Mouse (Mus musculus): ENCODE results near the gene Actn2.

Actn2 gene

DNA sequence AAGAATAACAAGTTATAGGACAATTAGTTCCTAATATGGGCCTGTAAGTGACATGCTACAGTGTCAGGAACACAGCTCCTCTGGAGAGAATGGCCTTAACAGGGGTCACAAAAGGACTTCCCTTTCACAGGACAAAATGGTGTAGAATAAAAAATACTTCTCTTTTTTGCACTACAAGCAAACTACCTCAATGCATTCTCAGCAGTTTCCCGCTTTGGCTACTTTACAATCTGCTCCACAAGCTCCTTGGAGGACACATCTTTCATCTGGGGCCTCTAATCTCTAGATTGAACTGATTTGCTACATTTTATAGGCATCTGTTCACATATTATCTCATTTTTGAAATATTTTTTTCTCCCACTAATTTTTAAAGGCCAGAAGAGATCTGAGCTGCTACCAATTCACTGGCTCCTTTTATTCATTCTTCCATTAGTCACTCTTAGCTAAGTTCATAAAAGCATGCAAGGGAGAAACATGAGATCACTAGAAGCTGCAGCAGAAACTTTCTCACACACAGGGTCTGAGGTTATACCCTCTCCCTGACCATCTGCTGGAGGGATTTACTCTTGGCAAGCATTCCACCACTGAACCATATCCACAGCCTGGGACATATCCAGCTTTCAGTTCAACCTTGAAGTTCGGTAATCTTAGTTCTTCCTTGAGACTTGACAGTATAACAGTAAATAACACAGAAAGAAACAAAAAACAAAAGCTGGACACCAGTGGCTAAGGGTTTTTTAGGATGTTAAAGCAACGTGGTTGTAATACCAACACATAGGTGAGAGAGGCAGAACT lies 84.5 kb downstream of the Actn2 start:
- DNase-seq = no peak

DNA sequence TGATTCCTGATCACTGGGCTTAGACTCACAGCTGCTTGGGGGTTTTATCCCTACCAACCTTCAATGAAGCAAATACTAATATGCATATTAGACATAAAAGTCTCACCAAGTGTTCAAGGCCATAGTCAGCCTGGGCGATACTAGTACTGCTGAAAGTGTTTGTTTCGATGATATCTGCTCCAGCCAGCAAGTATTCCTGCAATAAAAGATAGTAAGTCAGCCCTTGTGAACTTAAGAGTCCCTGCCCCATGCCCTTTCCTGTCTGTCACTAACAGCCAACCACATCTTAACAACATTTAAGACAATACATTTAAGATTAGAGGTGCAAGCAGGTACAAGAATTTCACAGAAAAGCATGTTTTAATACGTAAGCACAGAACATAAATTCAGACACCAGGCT lies 90.1 kb downstream of the Actn2 start:
- no peak for DNase-seq

DNA sequence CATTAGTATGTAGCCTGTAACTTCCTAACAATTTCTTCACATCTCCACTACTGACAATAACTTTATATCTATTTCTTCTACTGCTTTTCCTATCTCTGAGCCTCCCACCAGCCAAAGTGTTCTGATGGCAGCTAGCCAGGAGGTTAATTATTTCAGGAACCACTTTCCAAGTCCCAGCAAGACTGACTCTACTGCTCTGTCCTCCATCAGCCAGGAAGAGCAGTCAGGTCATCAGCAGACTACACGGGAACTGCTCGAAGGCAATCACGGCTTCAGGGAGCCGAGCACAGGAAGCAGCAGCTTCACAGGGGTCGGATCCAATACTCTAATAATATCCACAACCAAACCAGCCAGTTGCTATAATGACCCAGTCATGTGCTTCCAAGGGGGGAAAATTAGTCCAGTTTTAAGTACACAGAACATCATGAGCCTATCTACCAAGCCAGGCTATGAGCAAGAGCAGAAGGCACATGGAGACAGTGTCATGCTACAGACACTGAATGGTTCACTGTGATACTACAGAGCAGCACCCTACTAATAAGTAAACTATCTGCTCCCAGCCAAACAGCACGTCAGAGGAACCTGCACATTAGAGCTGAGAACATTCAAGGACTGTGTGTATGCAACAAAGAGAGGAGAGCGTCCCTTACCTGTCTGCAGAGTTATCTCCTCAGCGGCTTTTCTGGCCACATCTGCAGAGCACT lies 91.2 kb downstream of the Actn2 start:
- no peak for DNase-seq

DNA sequence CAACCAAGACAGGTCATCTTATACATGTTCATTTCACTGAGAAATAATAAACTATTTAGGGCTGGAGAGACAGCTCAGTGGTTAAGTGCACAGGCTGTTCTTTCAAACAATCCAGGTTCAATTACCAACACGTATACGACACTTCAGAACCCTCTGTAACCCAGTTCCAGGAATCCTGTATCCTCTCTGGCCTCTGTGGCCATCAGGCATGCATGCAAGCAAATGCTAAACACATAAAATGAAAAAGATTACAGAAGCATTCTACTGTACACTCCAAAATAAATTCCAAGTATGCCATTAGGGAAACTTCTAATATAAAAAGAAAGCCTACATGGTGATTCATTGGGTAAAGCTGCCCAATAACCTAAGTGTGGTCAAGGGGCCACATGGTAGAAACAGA lies 94.6 kb downstream of the Actn2 start:
- DNase-seq = no peak

DNA sequence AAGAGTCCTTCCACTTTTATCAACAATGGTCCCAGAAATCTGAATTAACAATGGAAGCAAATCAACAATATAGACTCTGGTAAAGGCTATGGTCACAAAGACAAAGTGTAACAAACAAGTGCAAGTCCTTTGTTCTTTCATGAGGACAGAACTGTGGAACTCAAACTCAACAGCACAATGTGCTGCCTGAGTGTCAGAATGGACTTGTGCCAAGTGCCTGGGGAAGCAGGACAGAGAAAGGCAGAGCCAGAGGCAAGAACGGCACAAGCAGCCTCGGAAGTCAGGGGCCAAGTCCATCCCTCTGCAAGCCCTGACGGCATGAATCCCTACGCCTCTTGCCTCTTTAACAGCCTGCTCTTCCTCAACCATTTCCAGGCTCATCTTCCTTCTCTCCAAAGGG lies 96.6 kb downstream of the Actn2 start:
- DNase-seq = no peak

DNA sequence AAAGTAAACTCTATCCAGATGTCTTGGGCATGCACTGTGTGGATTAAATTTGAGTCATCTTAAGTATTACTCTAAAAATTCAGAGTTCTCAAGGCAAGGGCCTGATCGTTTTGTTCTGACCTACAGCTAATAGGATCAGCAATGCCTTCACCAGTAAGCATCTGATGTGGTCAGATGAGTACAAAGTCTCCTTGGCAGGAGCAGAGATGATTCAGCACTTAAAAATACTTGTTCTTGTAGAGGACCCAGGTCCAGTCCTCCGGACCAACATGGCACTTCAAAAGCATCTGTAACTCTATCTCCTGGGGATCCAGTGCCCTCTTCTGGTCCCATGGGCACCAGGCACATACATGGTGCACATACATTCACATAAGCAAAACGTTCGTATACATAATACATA lies 108.4 kb downstream of the Actn2 start:
- no peak for DNase-seq

DNA sequence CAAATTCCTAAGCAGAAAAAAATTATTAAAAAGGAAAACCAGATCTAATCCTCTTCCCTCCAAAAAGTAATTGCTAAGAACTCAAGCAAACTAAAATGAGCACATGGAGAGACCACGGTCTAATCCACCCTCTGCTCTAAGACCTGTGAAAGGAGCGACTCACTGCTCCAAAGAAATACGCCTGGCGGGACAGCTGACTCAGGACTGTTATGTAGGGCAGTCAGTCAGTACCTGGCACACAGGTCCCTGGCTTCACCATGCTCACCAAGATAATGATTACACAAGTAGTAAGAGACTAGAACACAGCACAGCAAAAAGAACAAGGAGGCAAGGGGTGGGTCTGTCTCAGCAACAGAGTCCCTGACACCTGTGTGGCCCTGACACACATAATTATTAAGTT lies 112.3 kb downstream of the Actn2 start:
- no peak for DNase-seq

DNA sequence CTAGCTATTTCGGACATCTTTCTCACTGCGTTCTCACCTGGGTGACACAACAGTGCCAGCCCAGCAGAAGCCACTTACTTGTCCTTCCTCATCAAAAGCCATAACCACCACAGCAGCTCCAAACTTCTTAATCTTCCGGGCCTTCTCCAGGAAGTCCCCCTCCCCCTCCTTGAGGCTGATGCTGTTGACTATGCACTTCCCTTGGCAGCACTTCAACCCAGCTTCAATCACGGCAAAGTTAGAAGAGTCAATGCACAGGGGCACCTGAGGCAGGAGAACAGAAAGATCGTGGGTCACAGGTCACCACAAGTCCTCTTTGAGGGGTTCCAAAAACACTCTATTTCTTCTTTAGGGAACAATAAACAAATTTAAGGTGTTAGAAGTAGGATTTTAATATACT lies 113.0 kb downstream of the Actn2 start:
- no peak for DNase-seq

All from layer of hippocampus, adult 9-11 months (tissue).